In genomic region chr8:9795724-9796123, GRCm38 (mm10) we compare ENCODE assay signal across 28 mouse cellular contexts. TPM values are rescaled to one million over a fixed set of nuclear protein-coding genes. Genes with fewer than 3 reads are reported as not detected.
A peak's percentile ranks its signal among the peaks of the same experiment; 100 is the strongest.
DNase-seq lines count a peak whose midpoint lies in the region; ATAC-seq lines count a peak whose summit lies in the region.
"Had no signal": no experiment of that assay in that cellular context is flagged by ENCODE, and none has a peak within 500 bp of the region (broad histone marks: within the 10 kb centered on the region; RNA-seq: fewer than 3 reads in every experiment).

No protein-coding gene starts in this region.

- no peaks in the 10 kb centered on the region for H3K27me3 ChIP-seq in forebrain, embryonic 11.5 days (ENCODE audit: control insufficient read depth, insufficient read depth, low read length)
- H3K27me3 ChIP-seq: embryonic facial prominence, embryonic 12.5 days; embryonic facial prominence, embryonic 15.5 days; forebrain, embryonic 12.5 days; forebrain, embryonic 15.5 days; heart, embryonic 12.5 days; heart, embryonic 15.5 days had no signal

- no peak for DNase-seq in frontal cortex, postnatal 25 days (ENCODE audit: low spot score in 2 of 2)
- peak; percentile 30 to 65 for DNase-seq in left cerebral cortex, postnatal 25 days (ENCODE audit: low spot score in 2 of 2)
- DNase-seq in left cerebral cortex, postnatal 10 days (ENCODE audit: extremely low spot score in 1 of 2, low spot score in 2 of 2), result no peak
- DNase-seq in right cerebral cortex, adult 2 months (ENCODE audit: low spot score in 2 of 2), result peak; percentile 26 to 36
- no peak for DNase-seq in right cerebral cortex, postnatal 4 days
- DNase-seq in T-cell, adult 2 months (ENCODE audit: low spot score), result no peak
- no peak for DNase-seq in forebrain, embryonic 11.5 days (ENCODE audit: low spot score)
- DNase-seq: adrenal gland, postnatal 10 days; adrenal gland, postnatal 36 days; cerebellum, adult 11 months; cerebellum, adult 2 months; cerebellum, adult 9-11 months; cerebellum, postnatal 25 days; gastrocnemius, adult 2 months; gastrocnemius, postnatal 14 days; heart, adult 18-20 months; heart, postnatal 14 days; heart, postnatal 4 days had no signal

- WGBS in forebrain, embryonic 11.5 days, result 99% methylated on average over 6 of the region's 6 CpGs

- intact Hi-C loops in left cerebral cortex, postnatal 25 days (cut with DNase I), result no loop called here
- intact Hi-C loops in left cerebral cortex, postnatal 10 days (cut with DNase I), result no loop called here

- H3K27ac ChIP-seq in forebrain, embryonic 11.5 days (ENCODE audit: low read depth, low read length), result no peak overlapping the region
- H3K27ac ChIP-seq: embryonic facial prominence, embryonic 12.5 days; embryonic facial prominence, embryonic 15.5 days; forebrain, embryonic 12.5 days; forebrain, embryonic 15.5 days; gastrocnemius, adult 2 months; heart, embryonic 15.5 days; hindbrain, embryonic 14.5 days; hindbrain, postnatal 0 days had no signal

- H3K4me3 ChIP-seq in forebrain, embryonic 11.5 days (ENCODE audit: low read depth, low read length), result no peak overlapping the region
- H3K4me3 ChIP-seq: embryonic facial prominence, embryonic 12.5 days; embryonic facial prominence, embryonic 15.5 days; forebrain, embryonic 12.5 days; forebrain, embryonic 15.5 days; gastrocnemius, adult 2 months; heart, embryonic 12.5 days; heart, embryonic 15.5 days had no signal

- H3K36me3 ChIP-seq in forebrain, embryonic 11.5 days (ENCODE audit: control insufficient read depth, insufficient read depth, low read length), result no peaks in the 10 kb centered on the region
- H3K36me3 ChIP-seq: embryonic facial prominence, embryonic 12.5 days; embryonic facial prominence, embryonic 15.5 days; forebrain, embryonic 12.5 days; forebrain, embryonic 15.5 days; heart, embryonic 12.5 days; heart, embryonic 15.5 days had no signal

- no peak overlapping the region for H3K9ac ChIP-seq in forebrain, embryonic 11.5 days (ENCODE audit: low read length)
- H3K9ac ChIP-seq: embryonic facial prominence, embryonic 12.5 days; embryonic facial prominence, embryonic 15.5 days; forebrain, embryonic 12.5 days; forebrain, embryonic 15.5 days; heart, embryonic 12.5 days; heart, embryonic 15.5 days; hindbrain, embryonic 14.5 days had no signal

- H3K9me3 ChIP-seq in forebrain, embryonic 11.5 days (ENCODE audit: control insufficient read depth, low read length), result no peaks in the 10 kb centered on the region
- H3K9me3 ChIP-seq: embryonic facial prominence, embryonic 12.5 days; embryonic facial prominence, embryonic 15.5 days; forebrain, embryonic 12.5 days; forebrain, embryonic 15.5 days; heart, embryonic 12.5 days; heart, embryonic 15.5 days had no signal

- no peak overlapping the region for H3K4me2 ChIP-seq in forebrain, embryonic 11.5 days (ENCODE audit: low read depth, low read length, severe bottlenecking)
- H3K4me2 ChIP-seq: embryonic facial prominence, embryonic 12.5 days; embryonic facial prominence, embryonic 15.5 days; forebrain, embryonic 12.5 days; forebrain, embryonic 15.5 days; heart, embryonic 12.5 days; heart, embryonic 15.5 days; hindbrain, embryonic 14.5 days had no signal

- peak; percentile 78 for ATAC-seq in frontal cortex, adult (ENCODE audit: low TSS enrichment)
- ATAC-seq in forebrain, embryonic 11.5 days (replicated peaks; ENCODE audit: low FRiP score), result no peak
- ATAC-seq: forebrain, embryonic 15.5 days; hindbrain, postnatal 0 days had no signal

- no peaks in the 10 kb centered on the region for H3K4me1 ChIP-seq in forebrain, embryonic 11.5 days (replicated peaks; ENCODE audit: control insufficient read depth, insufficient read depth, low read length)
- H3K4me1 ChIP-seq: embryonic facial prominence, embryonic 12.5 days; embryonic facial prominence, embryonic 15.5 days; forebrain, embryonic 12.5 days; forebrain, embryonic 15.5 days; heart, embryonic 12.5 days; heart, embryonic 15.5 days had no signal

RNA-seq across cellular contexts. Expression of gene Fam155a, which starts 24.8 kb away (rescaled TPM):
- total RNA-seq in left cerebral cortex, postnatal 25 days (2021), result 100 to 1,000 TPM; 105 to 109 TPM
- 100 to 1,000 TPM in 1 of 2 experiments, 10 to 100 TPM in 1; 91.8 to 105 TPM for total RNA-seq in left cerebral cortex, postnatal 10 days (2021)
- 3.2 and 3.4 TPM in 2 replicates for polyA plus RNA-seq in forebrain, embryonic 11.5 days (2014; fragmentation: Nextera tagmentation; extraction: Ambion mirVana)
- total RNA-seq: common myeloid progenitor, adult 5-6 weeks; heart, adult 18-20 months; heart, postnatal 14 days; heart, postnatal 4 days had no signal

Comparison
In these comparisons a context has a peak if more than half of its experiments do, and no peak if none do; other contexts are left out.
1. DNase-seq: peak in left cerebral cortex, postnatal 25 days (2 of 2) and right cerebral cortex, adult 2 months (2 of 2); none in frontal cortex, postnatal 25 days (0 of 2), left cerebral cortex, postnatal 10 days (0 of 2), right cerebral cortex, postnatal 4 days (single experiment), T-cell, adult 2 months (single experiment) and forebrain, embryonic 11.5 days (single experiment).